Mouse (Mus musculus) heart, adult 9 months (tissue): ENCODE measurements around the gene Ppp4c.
"Not testable (repeated sequence)": the region's sequence is repeated elsewhere in the genome, so short reads cannot be mapped to it uniquely, and the experiment has no call there.

Experiments
- DNase-seq, 2 experiments: peaks; one replicate each; pipeline ENCODE4 v3.0.0; 2022; ENCODE audit warnings: low spot score in 2 of 2

Ppp4c gene

GRCm38 (mm10) chr7:126781661-126782370 is 10.5 kb downstream of the Ppp4c start:
- DNase-seq: no peak

GRCm38 (mm10) chr7:126780971-126781635 is 11.2 kb downstream of the Ppp4c start, which contains the start of gene Tbx6:
TSS of gene Tbx6 (plus strand) at chr7:126781483.
- peak in 1 of 2 experiments; percentile 49 for DNase-seq

GRCm38 (mm10) chr7:126779983-126780970 is 12.0 kb downstream of the Ppp4c start:
- DNase-seq: peak; percentile 79

GRCm38 (mm10) chr7:126779101-126779500 is 13.2 kb downstream of the Ppp4c start:
- not testable (repeated sequence) for DNase-seq

GRCm38 (mm10) chr7:126778147-126778546 is 14.1 kb downstream of the Ppp4c start:
- DNase-seq: no peak

- no peak for DNase-seq
These were observed 14.8 kb downstream of the Ppp4c start for GRCm38 (mm10) chr7:126777476-126777875.

GRCm38 (mm10) chr7:126776598-126777057 is 15.7 kb downstream of the Ppp4c start, which contains the start of gene Ypel3:
TSS of gene Ypel3 (plus strand) at chr7:126776955.
- peak; percentile 96 to 97 for DNase-seq

GRCm38 (mm10) chr7:126775978-126776234 is 16.4 kb downstream of the Ppp4c start:
- no peak for DNase-seq

- DNase-seq: no peak
These were observed 16.9 kb downstream of the Ppp4c start for GRCm38 (mm10) chr7:126775185-126775977.

GRCm38 (mm10) chr7:126774463-126774862 is 17.8 kb downstream of the Ppp4c start:
- no peak for DNase-seq

GRCm38 (mm10) chr7:126773351-126773750 is 18.9 kb downstream of the Ppp4c start:
- no peak for DNase-seq

GRCm38 (mm10) chr7:126770784-126771183 is 21.5 kb downstream of the Ppp4c start:
- DNase-seq: no peak

GRCm38 (mm10) chr7:126767001-126767400 is 25.3 kb downstream of the Ppp4c start:
- no peak for DNase-seq

- no peak for DNase-seq
These were observed 26.1 kb downstream of the Ppp4c start, which contains the start of gene Gdpd3 for GRCm38 (mm10) chr7:126766201-126766600. TSS of gene Gdpd3 (plus strand) at chr7:126766334.

- no peak for DNase-seq
These were observed 26.8 kb downstream of the Ppp4c start for GRCm38 (mm10) chr7:126765540-126765939.

GRCm38 (mm10) chr7:126762471-126763008 is 29.8 kb downstream of the Ppp4c start:
- no peak for DNase-seq

GRCm38 (mm10) chr7:126761529-126762067 is 30.7 kb downstream of the Ppp4c start:
- DNase-seq: no peak

GRCm38 (mm10) chr7:126760956-126761355 is 31.3 kb downstream of the Ppp4c start:
- no peak for DNase-seq

- peak; percentile 89 to 93 for DNase-seq
These were observed 31.9 kb downstream of the Ppp4c start for GRCm38 (mm10) chr7:126760391-126760802.

- DNase-seq: peak in 1 of 2 experiments; percentile 52
These were observed 32.5 kb downstream of the Ppp4c start for GRCm38 (mm10) chr7:126759672-126760390.
